Mouse (Mus musculus) midbrain, embryonic 13.5 days (tissue): Measurements from ENCODE around the gene Stx2. TPM values are rescaled to one million over a fixed set of nuclear protein-coding genes. Genes with fewer than 3 reads are reported as not detected.
A peak's percentile ranks its signal among the peaks of the same experiment; 100 is the strongest.

Experiments
- ATAC-seq: fragments of 200-750 bp; cut with Nextera tagmentation; 2 replicates; pipeline ENCODE4 v1.8.0; 2017; ENCODE audit warnings: mild to moderate bottlenecking, moderate TSS enrichment, moderate library complexity
- H3K27ac ChIP-seq: fragments of 300-500 bp; sonication (generic); 2 replicates; pipeline ENCODE4 v1.5.1; 2015; ENCODE audit warnings: inconsistent platforms, mild to moderate bottlenecking, moderate library complexity
- H3K27me3 ChIP-seq: fragments of 300-500 bp; sonication (generic); 2 replicates; pipeline ENCODE4 v1.6.1; 2015; ENCODE audit warnings: mild to moderate bottlenecking, inconsistent platforms
- H3K36me3 ChIP-seq: fragments of 300-500 bp; sonication (generic); 2 replicates; pipeline ENCODE4 v1.6.1; 2015; ENCODE audit warnings: mild to moderate bottlenecking, inconsistent platforms
- H3K4me1 ChIP-seq: fragments of 300-500 bp; sonication (generic); replicated peaks from 2 replicates; pipeline ENCODE4 v1.6.1; 2015; ENCODE audit warnings: inconsistent platforms
- H3K4me2 ChIP-seq: fragments of 300-500 bp; sonication (generic); replicated peaks from 2 replicates; pipeline ENCODE4 v1.6.1; 2015; ENCODE audit warnings: moderate library complexity, mild to moderate bottlenecking, inconsistent platforms
- H3K4me3 ChIP-seq: fragments of 300-500 bp; sonication (generic); replicated peaks from 2 replicates; pipeline ENCODE4 v1.5.1; 2015; ENCODE audit warnings: mild to moderate bottlenecking, inconsistent platforms
- H3K9ac ChIP-seq: fragments of 300-500 bp; sonication (generic); replicated peaks from 2 replicates; pipeline ENCODE4 v1.6.1; 2015; ENCODE audit warnings: mild to moderate bottlenecking, inconsistent platforms
- H3K9me3 ChIP-seq: fragments of 300-500 bp; sonication (generic); 2 replicates; pipeline ENCODE4 v1.6.1; 2016; ENCODE audit warnings: mild to moderate bottlenecking, inconsistent platforms
- WGBS: fragments of 180-500 bp; shearing (Covaris S2); methylation state at CpG from one replicate; pipeline ENCODE4 v1.1.7; 2015; 5-methylcytosine and 5-hydroxymethylcytosine counted together
- polyA plus RNA-seq: library from polyadenylated mRNA; unstranded; fragments of >200 nt; fragmentation: Nextera tagmentation; extraction: Ambion mirVana; gene quantifications from 2 replicates; pipeline ENCODE4 v1.2.1, GENCODE M21; 2015

Stx2 gene
- polyA plus RNA-seq, 1 experiment from 2014 or later = 15.5 TPM

GRCm38 (mm10) chr5:129007105-129007957, 1.0 kb downstream of the Stx2 start:
- peaks cover 3% of the 10 kb centered on the region; the same call in 1 of the 2 replicates for H3K36me3 ChIP-seq
- peak overlapping the region; percentile 62 for H3K4me3 ChIP-seq
- ATAC-seq = peak; percentile 49
- peaks cover 30% of the 10 kb centered on the region for H3K4me1 ChIP-seq
- H3K9ac ChIP-seq = peak overlapping the region; percentile 81
- no peaks in the 10 kb centered on the region for H3K9me3 ChIP-seq
- 54% methylated on average over 14 of the region's 14 CpGs for WGBS
- 0 out of 2 replicates have a peak overlapping the region, but pooled peaks have one; percentile 37 for H3K27ac ChIP-seq
- H3K27me3 ChIP-seq = no peaks in the 10 kb centered on the region
- peak overlapping the region; percentile 74 for H3K4me2 ChIP-seq

GRCm38 (mm10) chr5:129006031-129006788, 2.2 kb downstream of the Stx2 start:
- H3K4me2 ChIP-seq = peak overlapping the region; percentile 9
- no peak overlapping the region for H3K27ac ChIP-seq
- no peak for ATAC-seq
- 78% methylated on average over 18 of the region's 18 CpGs for WGBS
- H3K4me3 ChIP-seq = no peak overlapping the region
- H3K4me1 ChIP-seq = peaks cover 35% of the 10 kb centered on the region
- H3K27me3 ChIP-seq = no peaks in the 10 kb centered on the region
- peaks cover 3% of the 10 kb centered on the region; the same call in 1 of the 2 replicates for H3K36me3 ChIP-seq
- H3K9ac ChIP-seq = no peak overlapping the region
- no peaks in the 10 kb centered on the region for H3K9me3 ChIP-seq

- Histone ChIP-seq H3K4me2 (no peak overlapping the region), H3K27ac (no peak overlapping the region), H3K27me3 (no peaks in the 10 kb centered on the region), H3K36me3 (peaks cover 3% of the 10 kb centered on the region; the same call in 1 of the 2 replicates), H3K4me3 (no peak overlapping the region), H3K9ac (no peak overlapping the region), H3K9me3 (no peaks in the 10 kb centered on the region), H3K4me1 (peaks cover 40% of the 10 kb centered on the region)
- no peak for ATAC-seq
- 57% methylated on average over 3 of the region's 3 CpGs for WGBS
Observed at GRCm38 (mm10) chr5:129005416-129005815, 3.0 kb downstream of the Stx2 start.

GRCm38 (mm10) chr5:129002571-129003011, 5.8 kb downstream of the Stx2 start:
- H3K4me3 ChIP-seq = no peak overlapping the region
- 0 out of 2 replicates have a peak overlapping the region, but pooled peaks have one; percentile 8 for H3K9ac ChIP-seq
- 67% methylated on average over 14 of the region's 14 CpGs for WGBS
- H3K9me3 ChIP-seq = no peaks in the 10 kb centered on the region
- no peak overlapping the region for H3K4me2 ChIP-seq
- peak overlapping the region; percentile 6; the same call in 1 of the 2 replicates for H3K27ac ChIP-seq
- H3K4me1 ChIP-seq = peaks cover 32% of the 10 kb centered on the region
- no peak for ATAC-seq
- H3K36me3 ChIP-seq = peaks cover 10% of the 10 kb centered on the region; the same call in 1 of the 2 replicates
- H3K27me3 ChIP-seq = no peaks in the 10 kb centered on the region

- H3K27ac ChIP-seq = no peak overlapping the region
Observed at GRCm38 (mm10) chr5:129000706-129001468, 7.5 kb downstream of the Stx2 start.

GRCm38 (mm10) chr5:128987141-128987954, 21.0 kb downstream of the Stx2 start:
- Histone ChIP-seq H3K4me3 (no peak overlapping the region), H3K27ac (no peak overlapping the region), H3K27me3 (no peaks in the 10 kb centered on the region), H3K36me3 (peaks cover 56% of the 10 kb centered on the region), H3K9ac (no peak overlapping the region), H3K4me1 (0 out of 2 replicates have a peak, but pooled peaks cover 5% of the 10 kb centered on the region), H3K4me2 (no peak overlapping the region), H3K9me3 (no peaks in the 10 kb centered on the region)
- ATAC-seq = no peak
- 82% methylated on average over 19 of the region's 19 CpGs for WGBS

More at GRCm38 (mm10) chr5:129000706-129001468, 7.5 kb downstream of the Stx2 start:
- H3K9me3 ChIP-seq = no peaks in the 10 kb centered on the region
- H3K4me1 ChIP-seq = peaks cover 16% of the 10 kb centered on the region
- H3K4me3 ChIP-seq = no peak overlapping the region
- H3K4me2 ChIP-seq = no peak overlapping the region
- H3K27me3 ChIP-seq = no peaks in the 10 kb centered on the region
- ATAC-seq = no peak
- H3K36me3 ChIP-seq = peaks cover 15% of the 10 kb centered on the region
- WGBS = 45% methylated on average over 8 of the region's 8 CpGs
- peak overlapping the region; percentile 36; the same call in 1 of the 2 replicates for H3K9ac ChIP-seq

- no peak overlapping the region for H3K9ac ChIP-seq
- no peaks in the 10 kb centered on the region for H3K27me3 ChIP-seq
- no peak overlapping the region for H3K27ac ChIP-seq
- WGBS = 88% methylated on average over 13 of the region's 13 CpGs
- H3K4me3 ChIP-seq = no peak overlapping the region
- ATAC-seq = no peak
- no peak overlapping the region for H3K4me2 ChIP-seq
- H3K9me3 ChIP-seq = no peaks in the 10 kb centered on the region
- 0 out of 2 replicates have a peak, but pooled peaks cover 5% of the 10 kb centered on the region for H3K4me1 ChIP-seq
- peaks cover 43% of the 10 kb centered on the region for H3K36me3 ChIP-seq
Observed at GRCm38 (mm10) chr5:128985946-128986345, 22.4 kb downstream of the Stx2 start.

GRCm38 (mm10) chr5:128984536-128984935, 23.8 kb downstream of the Stx2 start:
- Histone ChIP-seq H3K27me3 (no peaks in the 10 kb centered on the region), H3K4me3 (no peak overlapping the region), H3K27ac (no peak overlapping the region), H3K9me3 (no peaks in the 10 kb centered on the region), H3K36me3 (peaks cover 36% of the 10 kb centered on the region), H3K4me2 (no peak overlapping the region), H3K4me1 (0 out of 2 replicates have a peak, but pooled peaks cover 5% of the 10 kb centered on the region), H3K9ac (no peak overlapping the region)
- no peak for ATAC-seq
- WGBS = 91% methylated on average over 6 of the region's 6 CpGs

- 26% methylated on average over 12 of the region's 12 CpGs for WGBS
- Histone ChIP-seq H3K4me2 (no peak overlapping the region), H3K4me1 (0 out of 2 replicates have a peak, but pooled peaks cover 3% of the 10 kb centered on the region), H3K27ac (no peak overlapping the region), H3K9me3 (no peaks in the 10 kb centered on the region), H3K4me3 (no peak overlapping the region), H3K36me3 (peaks cover 21% of the 10 kb centered on the region), H3K27me3 (no peaks in the 10 kb centered on the region), H3K9ac (no peak overlapping the region)
- peak; percentile 80 for ATAC-seq
Observed at GRCm38 (mm10) chr5:128981607-128982006, 26.8 kb downstream of the Stx2 start.

GRCm38 (mm10) chr5:128980857-128981256, 27.5 kb downstream of the Stx2 start:
- Histone ChIP-seq H3K9me3 (no peaks in the 10 kb centered on the region), H3K36me3 (peaks cover 14% of the 10 kb centered on the region), H3K4me3 (no peak overlapping the region), H3K9ac (no peak overlapping the region), H3K4me1 (peaks cover 3% of the 10 kb centered on the region; the same call in 1 of the 2 replicates), H3K4me2 (no peak overlapping the region), H3K27ac (no peak overlapping the region), H3K27me3 (no peaks in the 10 kb centered on the region)
- ATAC-seq = no peak
- 78% methylated on average over 7 of the region's 7 CpGs for WGBS

GRCm38 (mm10) chr5:128978957-128979356, 29.4 kb downstream of the Stx2 start:
- no peak for ATAC-seq
- no peak overlapping the region for H3K4me2 ChIP-seq
- no peak overlapping the region for H3K27ac ChIP-seq
- H3K27me3 ChIP-seq = no peaks in the 10 kb centered on the region
- no peak overlapping the region for H3K9ac ChIP-seq
- WGBS = 99% methylated on average over 7 of the region's 7 CpGs
- H3K9me3 ChIP-seq = no peaks in the 10 kb centered on the region
- no peak overlapping the region for H3K4me3 ChIP-seq
- H3K36me3 ChIP-seq = no peaks in the 10 kb centered on the region
- H3K4me1 ChIP-seq = peaks cover 3% of the 10 kb centered on the region; the same call in 1 of the 2 replicates
